Mouse (Mus musculus): Measurements from ENCODE around the gene Hsph1. TPM values are rescaled to one million over a fixed set of nuclear protein-coding genes. Genes with fewer than 3 reads are reported as not detected.
A peak's percentile ranks its signal among the peaks of the same experiment; 100 is the strongest.

The Hsph1 gene
- total and polyA plus RNA-seq, 3 experiments = 23.5 to 371 (median 116) TPM

- no peak for DNase-seq
Measured at GRCm38 (mm10) chr5:149588814-149589534, 47.2 kb downstream of the Hsph1 start.

- no peak for DNase-seq
Measured at GRCm38 (mm10) chr5:149587327-149587895, 48.8 kb downstream of the Hsph1 start.

DNA sequence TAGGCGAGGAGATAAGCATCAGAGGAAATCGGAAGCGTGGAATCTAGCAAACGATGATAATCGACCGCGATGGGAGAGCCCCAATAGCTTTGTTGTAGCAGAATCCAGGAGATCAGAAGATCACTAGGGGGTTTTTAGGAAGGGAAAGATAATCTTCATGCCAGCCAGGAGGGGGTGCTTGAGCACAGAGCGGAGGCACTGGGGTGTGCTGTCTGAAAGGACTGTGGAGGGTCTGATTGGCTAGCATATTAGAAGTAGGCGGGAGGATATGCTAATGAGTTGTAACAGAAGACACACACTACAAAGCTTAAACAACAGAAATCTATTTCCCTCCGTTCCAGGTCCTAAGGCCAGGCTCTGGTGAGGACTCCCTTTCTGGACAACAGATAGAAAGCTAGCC lies 50.3 kb downstream of the Hsph1 start:
- DNase-seq = peak; percentile 60

DNA sequence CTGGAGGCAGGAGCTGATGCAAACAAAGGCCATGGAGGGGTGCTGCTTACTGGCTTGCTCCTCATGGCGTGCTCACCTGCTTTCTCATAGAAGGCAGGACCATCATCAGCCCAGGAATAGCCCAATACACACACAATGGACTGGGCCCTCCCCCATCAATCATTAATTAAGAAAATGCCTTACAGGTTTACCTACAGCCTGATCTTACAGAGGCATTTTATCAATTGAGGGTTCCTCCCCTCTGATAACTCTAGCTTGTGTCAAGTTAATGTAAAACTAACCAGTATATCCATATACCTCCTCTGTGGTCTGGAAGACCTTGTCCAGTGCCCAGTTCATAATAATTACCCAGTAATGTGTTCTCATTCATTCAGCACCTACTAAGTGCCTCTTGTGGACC lies 50.9 kb downstream of the Hsph1 start:
- no peak for DNase-seq

DNA sequence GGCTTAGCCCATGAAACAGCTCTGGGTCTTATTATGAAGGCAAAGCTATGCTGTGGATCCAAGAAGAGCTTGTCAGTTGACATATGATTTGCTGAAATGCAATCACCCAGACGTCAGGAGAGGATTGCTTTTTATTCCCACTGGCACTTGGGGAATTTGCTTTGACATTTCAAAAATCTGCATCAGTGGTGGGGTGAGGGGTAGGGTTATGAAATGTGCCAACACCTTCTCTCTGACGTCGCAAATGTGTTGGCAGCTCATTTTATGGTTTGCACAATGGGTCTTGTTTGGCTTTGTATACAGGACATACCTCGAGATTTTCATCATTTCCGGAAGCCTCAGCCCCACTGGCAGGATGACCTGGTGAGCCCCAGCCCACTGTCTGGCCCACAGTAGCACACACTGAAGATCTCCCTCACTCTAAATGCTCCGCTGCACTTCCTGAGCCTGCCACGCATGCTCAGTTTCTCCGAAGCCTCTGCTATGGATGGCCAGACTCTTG lies 52.0 kb downstream of the Hsph1 start:
- DNase-seq = no peak

DNA sequence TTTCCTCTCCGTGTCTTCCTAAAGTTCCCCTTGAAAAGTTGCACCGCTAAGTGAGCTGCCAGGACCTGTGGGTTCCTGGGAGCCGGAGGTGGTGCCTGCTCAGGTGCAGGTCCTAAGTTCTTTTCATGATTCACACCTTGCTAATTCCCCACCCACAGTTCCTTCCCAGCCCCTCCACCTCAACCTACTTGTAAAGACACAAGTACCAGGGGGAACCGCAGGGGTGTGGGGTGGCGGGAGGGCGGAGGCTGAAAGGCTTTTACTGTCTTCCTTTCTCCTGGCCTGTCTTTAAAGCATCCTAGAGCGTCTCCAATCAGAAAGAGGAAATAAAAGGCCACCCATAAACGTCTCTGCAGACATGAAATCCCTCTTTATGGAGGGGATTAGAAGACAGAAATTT lies 52.7 kb downstream of the Hsph1 start:
- no peak for DNase-seq

- no peak for DNase-seq
Measured at GRCm38 (mm10) chr5:149582642-149583262, 53.4 kb downstream of the Hsph1 start.

DNA sequence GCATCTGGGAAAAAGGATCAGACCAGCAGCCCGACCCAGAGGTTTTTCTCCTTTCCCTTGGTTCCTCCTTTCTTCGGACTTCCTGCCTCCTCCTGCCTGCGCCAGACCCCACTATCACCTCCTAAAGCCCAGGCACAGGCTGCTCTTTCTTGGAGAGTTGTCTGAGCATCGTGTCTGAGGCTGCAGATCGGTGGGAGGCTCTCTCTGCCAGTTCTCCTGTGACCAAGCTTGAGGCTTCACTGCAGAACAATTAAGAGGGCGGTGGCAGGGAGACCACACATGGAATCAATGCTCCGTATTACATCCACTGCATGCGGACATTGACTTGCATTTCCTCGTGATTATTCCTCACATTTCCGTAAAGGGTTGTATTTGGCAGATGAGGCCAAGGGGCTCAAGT lies 58.7 kb downstream of the Hsph1 start:
- DNase-seq = no peak

DNA sequence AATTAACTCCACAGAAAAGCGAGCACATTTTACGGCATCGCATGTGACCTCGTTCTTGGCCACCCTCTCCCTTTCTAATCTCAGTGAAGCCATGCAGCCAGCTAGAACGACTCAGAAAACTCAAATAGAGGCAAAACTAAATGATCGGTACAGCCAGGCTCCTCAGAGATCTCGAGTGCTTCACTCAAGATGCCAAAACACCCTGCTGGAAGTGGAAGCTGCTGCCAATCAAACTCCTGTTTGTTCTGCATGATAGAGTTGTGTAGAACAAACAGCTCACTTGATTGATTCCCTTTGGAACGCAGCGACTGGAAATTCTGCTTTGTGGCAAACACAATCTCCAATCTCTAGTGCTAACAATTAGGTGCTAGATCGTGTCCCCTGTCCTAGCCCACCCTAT lies 59.2 kb downstream of the Hsph1 start:
- DNase-seq = no peak

GRCm38 (mm10) chr5:149568993-149569392 lies 67.2 kb downstream of the Hsph1 start:
- DNase-seq = no peak

DNA sequence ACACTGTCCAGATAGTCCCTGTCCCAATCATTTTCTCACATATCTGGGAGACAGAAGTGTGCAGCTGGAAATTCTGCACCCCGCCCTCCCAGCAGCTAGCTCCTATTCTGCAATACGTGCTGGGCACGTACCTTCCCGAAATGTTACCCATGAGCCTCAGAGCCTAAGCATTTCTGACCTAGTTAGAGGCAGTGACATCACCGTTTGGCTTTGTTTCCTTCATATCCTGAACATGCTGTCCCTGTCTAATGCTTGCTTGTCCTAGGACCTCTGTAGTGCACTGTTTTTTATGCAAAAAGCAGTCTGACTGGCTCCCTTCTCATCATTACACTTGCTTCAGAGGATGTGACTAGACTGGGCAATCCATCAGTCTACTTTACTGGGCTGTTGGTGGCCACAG lies 69.2 kb downstream of the Hsph1 start:
- DNase-seq = peak; percentile 48

DNA sequence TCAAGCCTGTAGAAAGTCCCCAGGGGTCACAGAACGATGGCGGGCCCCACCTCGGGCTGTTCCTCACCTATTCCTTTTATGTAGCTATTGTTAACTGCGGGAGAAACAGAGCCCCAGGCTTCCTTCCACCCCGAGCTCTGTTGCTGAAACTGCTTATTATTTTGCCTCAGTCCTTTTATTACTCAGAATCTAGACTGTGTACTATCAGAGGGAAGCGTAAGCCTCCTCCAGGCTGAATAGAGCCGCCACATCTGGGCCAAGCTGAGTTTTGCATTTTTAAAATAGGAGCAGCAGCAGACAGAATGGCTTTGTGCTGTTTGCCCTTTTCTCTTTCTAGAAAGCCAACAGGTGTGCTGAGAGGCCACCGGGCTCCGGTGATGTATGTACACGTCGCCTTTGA lies 70.2 kb downstream of the Hsph1 start:
- no peak for DNase-seq

Other genes starting within 250 kb of the Hsph1 start
- gene Medag, start 224.6 kb downstream of the Hsph1 start, total RNA-seq (2021) = 1 to 10 TPM; 3.4 to 8.8 TPM
- 4.1 and 4.6 TPM in 2 replicates for gene Medag, start 224.6 kb downstream of the Hsph1 start, polyA plus RNA-seq (2012; rRNA removed)
- under 1 TPM in 1 of 2 experiments, not detected in 1; 0.31 TPM for gene Tex26, start 196.7 kb downstream of the Hsph1 start, total RNA-seq (2021)
- not detected in 2 replicates for gene Tex26, start 196.7 kb downstream of the Hsph1 start, polyA plus RNA-seq (2012; rRNA removed)
- not detected for gene Wdr95, start 107.7 kb downstream of the Hsph1 start, total RNA-seq (2021)
- not detected in 2 replicates for gene Wdr95, start 107.7 kb downstream of the Hsph1 start, polyA plus RNA-seq (2012; rRNA removed)
- gene B3glct, start 41.9 kb upstream of the Hsph1 start, total RNA-seq (2021) = 10 to 100 TPM; 20.3 to 24.7 TPM
- 8.1 and 11.2 TPM in 2 replicates for gene B3glct, start 41.9 kb upstream of the Hsph1 start, polyA plus RNA-seq (2012; rRNA removed)